Mouse (Mus musculus): ENCODE results near the gene Gm4869. TPM values are rescaled to one million over a fixed set of nuclear protein-coding genes. Genes with fewer than 3 reads are reported as not detected.

Gene Gm4869
- polyA plus RNA-seq, 1 experiment: 0.07 TPM

DNA sequence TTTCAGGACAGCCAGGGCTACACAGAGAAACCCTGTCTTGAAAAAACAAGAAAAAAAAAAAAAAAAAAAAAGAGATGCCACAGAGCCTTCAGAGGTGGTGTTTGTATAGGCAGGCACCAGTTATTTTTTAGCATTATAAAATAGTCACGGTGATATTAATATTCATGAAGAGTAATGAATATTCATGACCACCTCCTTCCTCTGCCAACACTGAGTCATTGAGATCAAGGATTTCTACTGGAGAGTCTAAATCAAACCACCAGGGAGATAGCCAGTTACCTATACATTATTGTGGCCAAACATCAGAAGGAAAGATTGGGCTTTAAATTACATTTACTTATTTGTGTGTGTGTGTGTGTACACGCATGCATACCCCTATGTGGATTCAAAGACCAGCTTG is 81.3 kb downstream of the Gm4869 start:
- no peaks in the 10 kb centered on the region for H3K36me3 ChIP-seq (ENCODE audit: control insufficient read depth, insufficient read depth)
- TF ChIP-seq POLR2AphosphoS2 (IDR thresholded peaks at IDR 0.05; ENCODE audit: insufficient read length, low read depth) (no peak), CEBPB (IDR thresholded peaks at IDR 0.05; ENCODE audit: insufficient read depth, poor library complexity, severe bottlenecking) (no peak), REST (IDR thresholded peaks at IDR 0.05; ENCODE audit: insufficient read depth, insufficient read length) (no peak), TCF12 (IDR thresholded peaks at IDR 0.05; ENCODE audit: insufficient read depth, poor library complexity, severe bottlenecking) (no peak), TCF3 (IDR thresholded peaks at IDR 0.05; ENCODE audit: insufficient read length, low read depth) (no peak), MAX (IDR thresholded peaks at IDR 0.05; ENCODE audit: low read depth) (no peak), USF1 (IDR thresholded peaks at IDR 0.05; ENCODE audit: low read depth) (no peak), SRF (IDR thresholded peaks at IDR 0.05; ENCODE audit: control insufficient read depth, insufficient read length, low read depth) (no peak), MYOG (IDR thresholded peaks at IDR 0.05; ENCODE audit: control insufficient read depth in 1 of 3, insufficient read depth in 1 of 3, insufficient read length in 2 of 3, low read depth in 2 of 3) (no peak), E2F4 (IDR thresholded peaks at IDR 0.05; ENCODE audit: insufficient read depth) (no peak)
- no peaks in the 10 kb centered on the region for H3K27me3 ChIP-seq (ENCODE audit: control insufficient read depth, insufficient read depth, insufficient read length)
- H3ac ChIP-seq (ENCODE audit: control insufficient read depth, insufficient read length): no peak overlapping the region
- H3K4me2 ChIP-seq (ENCODE audit: low read depth): no peak overlapping the region
- no peaks in the 10 kb centered on the region for H3K79me2 ChIP-seq (ENCODE audit: control insufficient read depth, insufficient read depth)
- H3K4me3 ChIP-seq: no peak overlapping the region

DNA sequence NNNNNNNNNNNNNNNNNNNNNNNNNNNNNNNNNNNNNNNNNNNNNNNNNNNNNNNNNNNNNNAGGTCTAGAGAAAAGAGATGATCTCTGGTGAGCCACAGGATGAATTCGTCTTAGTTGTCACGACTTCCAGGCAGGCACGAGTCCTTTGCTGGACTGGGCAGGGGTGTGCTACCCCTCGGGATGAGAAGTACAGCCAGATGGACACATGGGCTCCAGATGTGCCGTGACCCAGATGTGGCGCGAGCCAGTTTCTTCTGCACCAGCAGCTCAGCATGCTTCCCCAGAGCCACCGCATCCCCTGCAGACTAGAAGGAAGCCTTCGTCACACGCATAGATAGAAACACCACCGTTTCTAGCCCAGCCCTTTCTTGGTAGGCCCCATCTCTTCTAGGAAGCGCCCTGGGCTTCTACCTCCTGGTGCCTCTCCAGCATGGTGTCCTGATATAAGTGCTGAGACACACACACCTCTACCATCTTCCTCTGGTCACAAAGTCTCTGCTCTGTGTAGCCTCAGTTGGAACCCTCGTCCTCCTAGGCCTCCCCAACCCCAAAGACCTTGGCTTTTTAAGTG is 92.8 kb downstream of the Gm4869 start:
- H3K36me3 ChIP-seq (ENCODE audit: control insufficient read depth, insufficient read depth): no peaks in the 10 kb centered on the region
- no peak overlapping the region for H3K4me3 ChIP-seq
- no peaks in the 10 kb centered on the region for H3K79me2 ChIP-seq (ENCODE audit: control insufficient read depth, insufficient read depth)
- no peak overlapping the region for H3ac ChIP-seq (ENCODE audit: control insufficient read depth, insufficient read length)
- no peak for TF ChIP-seq SRF (IDR thresholded peaks at IDR 0.05; ENCODE audit: control insufficient read depth, insufficient read length, low read depth)
- TF ChIP-seq USF1 (IDR thresholded peaks at IDR 0.05; ENCODE audit: low read depth): no peak
- TF ChIP-seq MYOG (IDR thresholded peaks at IDR 0.05; ENCODE audit: control insufficient read depth in 1 of 3, insufficient read depth in 1 of 3, insufficient read length in 2 of 3, low read depth in 2 of 3): no peak
- TF ChIP-seq POLR2AphosphoS2 (IDR thresholded peaks at IDR 0.05; ENCODE audit: insufficient read length, low read depth): no peak
- TF ChIP-seq TCF12 (IDR thresholded peaks at IDR 0.05; ENCODE audit: insufficient read depth, poor library complexity, severe bottlenecking): no peak
- no peak for TF ChIP-seq REST (IDR thresholded peaks at IDR 0.05; ENCODE audit: insufficient read depth, insufficient read length)
- TF ChIP-seq E2F4 (IDR thresholded peaks at IDR 0.05; ENCODE audit: insufficient read depth): no peak
- no peak for TF ChIP-seq MAX (IDR thresholded peaks at IDR 0.05; ENCODE audit: low read depth)
- TF ChIP-seq POLR2A (IDR thresholded peaks at IDR 0.05; ENCODE audit: insufficient read length, low read depth): no peak
- no peak for TF ChIP-seq CEBPB (IDR thresholded peaks at IDR 0.05; ENCODE audit: insufficient read depth, poor library complexity, severe bottlenecking)
- no peak for TF ChIP-seq TCF3 (IDR thresholded peaks at IDR 0.05; ENCODE audit: insufficient read length, low read depth)
- TF ChIP-seq MYOD1 (IDR thresholded peaks at IDR 0.05; ENCODE audit: control insufficient read depth in 1 of 3, insufficient read length in 2 of 3, low read depth in 2 of 3): no peak
- no peak overlapping the region for H3K4me2 ChIP-seq (ENCODE audit: low read depth)
- no peaks in the 10 kb centered on the region for H3K27me3 ChIP-seq (ENCODE audit: control insufficient read depth, insufficient read depth, insufficient read length)

DNA sequence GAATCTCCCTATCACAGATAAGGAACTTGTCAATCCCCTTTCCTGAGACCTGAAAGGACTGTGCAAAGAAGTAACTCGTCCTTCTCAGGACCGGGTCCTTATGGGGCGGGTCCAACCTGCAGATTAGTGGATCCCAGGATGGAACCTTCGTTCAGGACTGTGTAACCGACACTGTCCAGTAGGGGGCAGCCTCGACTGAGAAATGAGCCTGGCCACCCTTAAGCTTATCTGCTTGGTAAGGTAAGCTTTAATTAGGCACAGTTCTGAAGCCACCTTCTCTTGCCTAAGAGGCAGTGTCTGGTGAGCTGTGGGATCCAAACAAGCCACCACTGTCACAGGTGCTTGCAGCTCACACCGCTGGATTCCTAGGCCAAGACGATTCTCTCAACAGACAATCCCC is 94.7 kb downstream of the Gm4869 start:
- H3ac ChIP-seq (ENCODE audit: control insufficient read depth, insufficient read length): no peak overlapping the region
- H3K27me3 ChIP-seq (ENCODE audit: control insufficient read depth, insufficient read depth, insufficient read length): no peaks in the 10 kb centered on the region
- H3K79me2 ChIP-seq (ENCODE audit: control insufficient read depth, insufficient read depth): no peaks in the 10 kb centered on the region
- H3K4me2 ChIP-seq (ENCODE audit: low read depth): no peak overlapping the region
- no peak overlapping the region for H3K4me3 ChIP-seq
- no peaks in the 10 kb centered on the region for H3K36me3 ChIP-seq (ENCODE audit: control insufficient read depth, insufficient read depth)
- TF ChIP-seq SRF (IDR thresholded peaks at IDR 0.05; ENCODE audit: control insufficient read depth, insufficient read length, low read depth): no peak
- TF ChIP-seq REST (IDR thresholded peaks at IDR 0.05; ENCODE audit: insufficient read depth, insufficient read length): no peak
- TF ChIP-seq MYOG (IDR thresholded peaks at IDR 0.05; ENCODE audit: control insufficient read depth in 1 of 3, insufficient read depth in 1 of 3, insufficient read length in 2 of 3, low read depth in 2 of 3): no peak
- no peak for TF ChIP-seq TCF3 (IDR thresholded peaks at IDR 0.05; ENCODE audit: insufficient read length, low read depth)
- no peak for TF ChIP-seq MYOD1 (IDR thresholded peaks at IDR 0.05; ENCODE audit: control insufficient read depth in 1 of 3, insufficient read length in 2 of 3, low read depth in 2 of 3)
- TF ChIP-seq USF1 (IDR thresholded peaks at IDR 0.05; ENCODE audit: low read depth): no peak
- no peak for TF ChIP-seq E2F4 (IDR thresholded peaks at IDR 0.05; ENCODE audit: insufficient read depth)
- no peak for TF ChIP-seq POLR2A (IDR thresholded peaks at IDR 0.05; ENCODE audit: insufficient read length, low read depth)
- TF ChIP-seq MAX (IDR thresholded peaks at IDR 0.05; ENCODE audit: low read depth): no peak
- no peak for TF ChIP-seq CEBPB (IDR thresholded peaks at IDR 0.05; ENCODE audit: insufficient read depth, poor library complexity, severe bottlenecking)
- TF ChIP-seq TCF12 (IDR thresholded peaks at IDR 0.05; ENCODE audit: insufficient read depth, poor library complexity, severe bottlenecking): no peak
- TF ChIP-seq POLR2AphosphoS2 (IDR thresholded peaks at IDR 0.05; ENCODE audit: insufficient read length, low read depth): no peak

DNA sequence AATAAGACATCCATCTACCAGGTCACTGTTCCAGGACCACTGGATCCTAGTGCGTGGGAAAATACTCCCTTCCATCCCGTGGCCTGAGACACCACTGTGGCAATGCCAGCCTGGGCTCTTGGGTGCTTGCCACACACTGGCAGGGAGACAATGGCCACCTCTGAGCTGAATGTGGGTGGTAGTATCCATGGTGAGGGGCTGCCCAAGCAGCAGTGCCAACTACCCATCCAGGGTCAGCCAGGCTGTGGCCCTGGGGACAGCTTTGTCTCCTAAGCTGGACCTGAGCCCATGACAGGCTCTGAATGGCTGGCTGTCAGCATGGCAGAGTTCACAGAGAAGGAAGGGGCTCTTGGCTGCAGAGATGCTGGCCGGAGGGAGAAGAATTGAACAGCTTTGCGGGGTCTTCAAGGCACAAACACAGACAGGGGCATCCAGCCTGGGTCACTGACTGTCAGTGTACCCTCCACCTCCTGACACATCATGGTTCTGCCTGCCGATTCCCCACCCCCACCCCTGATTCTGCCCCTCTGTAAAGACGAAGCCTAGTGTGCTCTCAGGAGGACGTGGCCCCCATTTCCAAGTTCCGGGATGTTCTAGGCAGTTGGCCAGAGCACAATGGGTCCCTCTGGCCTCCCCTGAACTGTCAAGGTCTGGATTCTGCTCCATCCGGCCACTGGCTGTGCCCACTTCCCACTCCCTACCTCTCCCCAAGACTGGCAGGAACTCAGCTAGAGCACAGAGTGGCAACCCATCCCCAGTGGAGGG is 97.5 kb downstream of the Gm4869 start:
- no peak for TF ChIP-seq TCF3 (IDR thresholded peaks at IDR 0.05; ENCODE audit: insufficient read length, low read depth)
- TF ChIP-seq CEBPB (IDR thresholded peaks at IDR 0.05; ENCODE audit: insufficient read depth, poor library complexity, severe bottlenecking): no peak
- no peak for TF ChIP-seq TCF12 (IDR thresholded peaks at IDR 0.05; ENCODE audit: insufficient read depth, poor library complexity, severe bottlenecking)
- TF ChIP-seq POLR2A (IDR thresholded peaks at IDR 0.05; ENCODE audit: insufficient read length, low read depth): no peak
- Histone ChIP-seq H3K27me3 (ENCODE audit: control insufficient read depth, insufficient read depth, insufficient read length) (no peaks in the 10 kb centered on the region), H3K4me2 (ENCODE audit: low read depth) (no peak overlapping the region), H3K79me2 (ENCODE audit: control insufficient read depth, insufficient read depth) (no peaks in the 10 kb centered on the region), H3K36me3 (ENCODE audit: control insufficient read depth, insufficient read depth) (no peaks in the 10 kb centered on the region), H3ac (ENCODE audit: control insufficient read depth, insufficient read length) (no peak overlapping the region), H3K4me3 (no peak overlapping the region)

Other genes starting within 250 kb of the Gm4869 start
- 35.6 TPM for gene Mad1l1, start 124.1 kb upstream of the Gm4869 start, polyA plus RNA-seq (2012; fragmentation: generic; extraction: Trizol)
- 18.2 TPM for gene Nudt1, start 124.0 kb upstream of the Gm4869 start, polyA plus RNA-seq (2012; fragmentation: generic; extraction: Trizol)
- gene Mrm2, start 113.7 kb upstream of the Gm4869 start, polyA plus RNA-seq (2012; fragmentation: generic; extraction: Trizol): 10.0 TPM
- gene Snx8, start 56.4 kb upstream of the Gm4869 start, polyA plus RNA-seq (2012; fragmentation: generic; extraction: Trizol): 50.5 TPM
- gene Eif3b, start 26.3 kb upstream of the Gm4869 start, polyA plus RNA-seq (2012; fragmentation: generic; extraction: Trizol): 220 TPM
- 9.0 TPM for gene Chst12, start 59.9 kb downstream of the Gm4869 start, polyA plus RNA-seq (2012; fragmentation: generic; extraction: Trizol)
- gene Grifin, start 119.4 kb downstream of the Gm4869 start, polyA plus RNA-seq (2012; fragmentation: generic; extraction: Trizol): not detected
- 3.1 TPM for gene Lfng, start 161.7 kb downstream of the Gm4869 start, polyA plus RNA-seq (2012; fragmentation: generic; extraction: Trizol)
- gene Ttyh3, start 203.4 kb downstream of the Gm4869 start, polyA plus RNA-seq (2012; fragmentation: generic; extraction: Trizol): 23.8 TPM